Mouse (Mus musculus) testis, adult 2 months (tissue): ENCODE data around the gene Mdfi.

Source experiments
- CTCF ChIP-seq: fragments of 200-500 bp; IDR thresholded peaks from 2 replicates; pipeline ENCODE4 v1.5.1; 2012; ENCODE audit warnings: low read depth, mild to moderate bottlenecking, inconsistent platforms, low read length, moderate library complexity; ENCODE audit not compliant: control insufficient read depth, insufficient read depth, insufficient replicate concordance
- POLR2A ChIP-seq: fragments of 200-500 bp; IDR thresholded peaks from 2 replicates; pipeline ENCODE4 v1.6.1; 2012; ENCODE audit warnings: low read depth, mild to moderate bottlenecking, inconsistent platforms, low read length, moderate library complexity; ENCODE audit not compliant: control insufficient read depth

- TF ChIP-seq CTCF (no peak), POLR2A (no peak)
Measured at GRCm38 (mm10) chr17:47803662-47804061, 30.8 kb downstream of the Mdfi start.
